Mouse (Mus musculus): ENCODE data around the gene Chrne. TPM values are rescaled to one million over a fixed set of nuclear protein-coding genes. Genes with fewer than 3 reads are reported as not detected.

The Chrne gene
- not detected in 2 replicates for polyA plus RNA-seq (2015; fragmentation: Nextera tagmentation; extraction: Ambion mirVana)

DNA sequence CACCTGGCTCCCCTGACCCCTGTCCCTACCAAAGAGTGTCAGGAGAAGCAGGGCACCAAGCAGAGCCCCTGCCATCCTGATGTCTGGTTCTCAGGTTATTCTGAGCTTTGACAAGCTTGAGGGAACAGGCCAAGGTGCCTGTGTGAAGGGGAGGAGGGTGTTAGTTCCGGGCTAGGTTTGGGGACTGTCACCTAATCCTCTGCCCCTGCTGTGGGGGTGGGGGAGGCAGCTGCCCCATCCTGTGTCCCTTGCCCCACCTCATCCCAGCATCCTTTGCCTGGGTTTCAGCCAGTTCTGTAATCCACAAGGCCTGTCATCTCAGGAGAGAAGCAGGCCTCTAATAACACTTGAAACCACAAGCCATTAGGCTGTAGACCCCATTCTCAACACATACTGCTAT, at the start of gene Chrne:
Gene Chrne, minus strand, starts transcription at position 116 of the 400 bp plus-strand sequence.
- Histone ChIP-seq H3K9ac (no peak within 1 kb of the TSS), H3K9me3 (no peaks in the 10 kb centered on the region), H3K4me1 (replicated peaks) (peaks cover 12% of the 10 kb centered on the region), H3K36me3 (no peaks in the 10 kb centered on the region), H3K27me3 (peaks cover 22% of the 10 kb centered on the region), H3K27ac (no peak within 1 kb of the TSS), H3K4me2 (no peak within 1 kb of the TSS), H3K4me3 (no peak within 1 kb of the TSS)
- WGBS: 47% methylated on average over 1 of the region's 1 CpGs
- no peak for ATAC-seq (ENCODE audit: low FRiP score)

DNA sequence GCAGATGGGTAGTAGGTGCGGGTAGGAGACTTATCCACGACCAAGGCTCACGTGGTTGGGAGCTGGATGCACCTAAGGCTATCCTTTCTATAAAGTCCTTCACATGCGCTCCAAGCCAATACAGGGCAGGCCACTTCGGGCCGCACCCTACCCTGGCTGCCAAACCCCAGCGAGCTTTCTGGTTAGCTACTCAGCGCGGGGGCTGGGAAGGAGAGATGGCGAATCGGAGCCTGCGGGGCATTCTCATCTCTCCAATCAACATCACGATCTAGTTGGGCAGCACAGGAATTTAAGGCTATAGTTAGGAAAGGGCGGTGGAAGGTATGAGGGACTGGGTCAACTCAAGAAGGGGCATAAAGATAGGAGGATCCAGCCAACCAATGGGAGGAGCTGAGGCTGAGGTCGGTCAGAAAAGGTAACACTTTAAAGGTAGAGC, 49.3 kb upstream of the Chrne start:
- no peaks in the 10 kb centered on the region for H3K9me3 ChIP-seq
- ATAC-seq (ENCODE audit: low FRiP score): peak; percentile 44; the same call in 1 of the 2 replicates
- H3K4me1 ChIP-seq (replicated peaks): peaks cover 39% of the 10 kb centered on the region
- peak overlapping the region; percentile 80 for H3K9ac ChIP-seq
- H3K4me2 ChIP-seq: peak overlapping the region; percentile 91
- H3K27me3 ChIP-seq: no peaks in the 10 kb centered on the region
- H3K27ac ChIP-seq: peak overlapping the region; percentile 92
- peaks cover 47% of the 10 kb centered on the region for H3K36me3 ChIP-seq
- H3K4me3 ChIP-seq: peak overlapping the region; percentile 66
- WGBS: under 1% methylated on average over 15 of the region's 15 CpGs

DNA sequence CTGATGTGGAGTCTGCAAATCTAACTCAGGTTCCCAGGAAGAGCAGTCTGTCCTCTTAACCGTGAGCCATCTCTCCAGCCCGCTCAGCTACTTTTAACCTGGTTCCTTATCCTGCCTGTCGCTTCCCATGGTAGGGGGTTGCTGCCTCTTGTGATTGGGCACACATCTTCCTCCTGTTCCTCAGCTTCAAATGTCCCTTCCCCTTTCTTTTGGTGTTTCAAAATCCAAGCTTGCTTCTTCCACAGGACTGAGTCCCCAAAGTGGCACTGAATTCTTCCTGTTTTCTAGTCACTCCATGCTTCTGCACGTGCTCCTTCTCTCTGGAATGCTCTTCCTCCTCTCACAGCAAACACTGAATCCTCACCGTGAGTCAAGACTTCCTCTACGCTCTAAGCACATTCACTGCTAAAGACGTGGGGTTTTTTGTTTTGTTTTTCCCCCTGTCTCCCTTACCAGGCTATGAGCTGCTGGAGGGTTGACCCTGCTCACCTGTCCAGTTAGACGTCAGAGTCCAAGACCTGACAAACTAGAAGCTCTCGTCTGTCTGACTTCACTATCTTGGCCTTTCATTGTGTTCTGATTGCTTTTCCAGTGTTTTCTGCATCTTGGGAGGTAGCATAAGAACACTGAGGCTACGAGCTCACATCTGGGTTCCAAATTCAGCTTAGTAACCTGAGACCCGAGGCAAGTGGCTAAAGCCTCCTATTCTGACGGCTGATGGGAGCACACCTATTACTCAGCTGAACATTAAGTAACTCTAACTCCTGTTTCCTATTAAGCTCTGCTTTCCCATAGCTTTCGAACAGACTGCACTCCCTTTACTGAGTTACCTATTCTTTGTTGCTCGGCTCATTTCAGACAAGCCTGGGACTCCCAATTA, 48.5 kb upstream of the Chrne start:
- peak overlapping the region; percentile 80 for H3K9ac ChIP-seq
- H3K9me3 ChIP-seq: no peaks in the 10 kb centered on the region
- no peaks in the 10 kb centered on the region for H3K27me3 ChIP-seq
- peak overlapping the region; percentile 66 for H3K4me3 ChIP-seq
- WGBS: 83% methylated on average over 14 of the region's 14 CpGs
- H3K4me2 ChIP-seq: peak overlapping the region; percentile 91
- no peak for ATAC-seq (ENCODE audit: low FRiP score)
- H3K27ac ChIP-seq: peak overlapping the region; percentile 92
- H3K36me3 ChIP-seq: peaks cover 51% of the 10 kb centered on the region
- H3K4me1 ChIP-seq (replicated peaks): peaks cover 39% of the 10 kb centered on the region

DNA sequence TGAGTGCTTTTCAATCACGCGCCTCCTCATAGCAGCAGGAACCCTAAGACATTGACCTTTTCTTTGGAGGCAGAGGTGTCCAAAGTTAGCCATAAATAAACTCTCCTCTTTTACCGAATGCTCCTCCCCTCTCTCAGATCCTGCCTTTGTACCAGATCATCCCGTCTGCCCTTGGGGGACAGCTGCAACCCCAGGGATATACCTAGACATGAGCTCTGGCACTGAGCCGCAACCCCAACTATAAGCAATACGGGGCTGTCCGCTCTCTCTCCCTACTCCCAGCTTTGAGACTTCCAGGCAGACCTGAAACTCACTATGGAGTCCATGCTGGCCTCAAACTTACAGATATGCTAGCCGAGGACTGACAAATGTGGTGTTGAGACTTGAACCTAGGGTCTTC, 47.7 kb upstream of the Chrne start:
- no peak overlapping the region for H3K4me2 ChIP-seq
- no peaks in the 10 kb centered on the region for H3K9me3 ChIP-seq
- peaks cover 38% of the 10 kb centered on the region for H3K4me1 ChIP-seq (replicated peaks)
- no peak overlapping the region for H3K27ac ChIP-seq
- WGBS: 94% methylated on average over 8 of the region's 8 CpGs
- no peak for ATAC-seq (ENCODE audit: low FRiP score)
- H3K36me3 ChIP-seq: peaks cover 51% of the 10 kb centered on the region
- H3K9ac ChIP-seq: no peak overlapping the region
- no peak overlapping the region for H3K4me3 ChIP-seq
- H3K27me3 ChIP-seq: no peaks in the 10 kb centered on the region

DNA sequence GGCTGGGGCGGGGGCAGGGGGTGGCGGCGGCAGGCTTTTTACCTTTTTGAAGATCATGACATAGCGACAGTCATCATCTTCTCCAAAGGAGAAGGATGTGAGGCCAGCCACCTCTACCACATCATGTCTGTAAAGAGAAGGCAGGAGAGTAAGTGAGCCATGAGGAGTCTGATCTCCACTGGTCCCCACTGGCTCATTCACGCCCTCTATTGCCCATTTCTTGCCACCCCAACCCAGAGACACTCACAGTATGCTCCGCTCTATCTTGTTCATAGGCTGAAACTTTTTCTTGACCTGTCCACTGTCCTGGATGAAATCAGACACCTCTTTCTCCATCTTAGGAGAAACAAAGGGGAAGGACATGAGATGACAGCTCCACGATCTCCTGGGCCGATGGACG, 45.7 kb upstream of the Chrne start:
- no peak overlapping the region for H3K4me3 ChIP-seq
- 94% methylated on average over 9 of the region's 9 CpGs for WGBS
- H3K9ac ChIP-seq: no peak overlapping the region
- H3K9me3 ChIP-seq: no peaks in the 10 kb centered on the region
- no peak overlapping the region for H3K4me2 ChIP-seq
- H3K27me3 ChIP-seq: no peaks in the 10 kb centered on the region
- ATAC-seq (ENCODE audit: low FRiP score): no peak
- H3K4me1 ChIP-seq (replicated peaks): peaks cover 19% of the 10 kb centered on the region
- peaks cover 58% of the 10 kb centered on the region for H3K36me3 ChIP-seq
- H3K27ac ChIP-seq: no peak overlapping the region

DNA sequence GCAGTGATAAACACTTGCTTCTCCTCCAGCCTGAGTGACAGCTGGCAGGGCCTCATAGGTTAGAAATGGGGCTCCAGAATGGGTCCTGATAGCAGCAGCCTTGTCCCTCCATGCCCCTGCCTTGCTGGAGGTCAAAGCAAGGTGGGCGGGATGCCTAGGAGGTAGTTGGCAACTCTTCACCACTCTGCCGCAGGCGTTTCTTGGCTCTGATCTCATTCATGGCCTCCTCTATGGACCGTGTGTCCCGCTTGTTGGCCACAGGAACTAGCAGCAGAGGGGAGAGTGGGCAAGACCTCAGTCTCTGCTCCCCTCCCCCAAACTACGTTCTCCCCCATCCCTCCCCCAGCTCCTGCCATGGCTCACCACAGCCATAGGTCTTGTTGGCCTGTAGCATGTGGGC, 44.9 kb upstream of the Chrne start:
- H3K9me3 ChIP-seq: no peaks in the 10 kb centered on the region
- H3K36me3 ChIP-seq: peaks cover 63% of the 10 kb centered on the region
- no peak overlapping the region for H3K4me2 ChIP-seq
- H3K4me3 ChIP-seq: no peak overlapping the region
- no peaks in the 10 kb centered on the region for H3K27me3 ChIP-seq
- peaks cover 19% of the 10 kb centered on the region for H3K4me1 ChIP-seq (replicated peaks)
- no peak for ATAC-seq (ENCODE audit: low FRiP score)
- 93% methylated on average over 6 of the region's 6 CpGs for WGBS
- H3K9ac ChIP-seq: no peak overlapping the region
- H3K27ac ChIP-seq: no peak overlapping the region

DNA sequence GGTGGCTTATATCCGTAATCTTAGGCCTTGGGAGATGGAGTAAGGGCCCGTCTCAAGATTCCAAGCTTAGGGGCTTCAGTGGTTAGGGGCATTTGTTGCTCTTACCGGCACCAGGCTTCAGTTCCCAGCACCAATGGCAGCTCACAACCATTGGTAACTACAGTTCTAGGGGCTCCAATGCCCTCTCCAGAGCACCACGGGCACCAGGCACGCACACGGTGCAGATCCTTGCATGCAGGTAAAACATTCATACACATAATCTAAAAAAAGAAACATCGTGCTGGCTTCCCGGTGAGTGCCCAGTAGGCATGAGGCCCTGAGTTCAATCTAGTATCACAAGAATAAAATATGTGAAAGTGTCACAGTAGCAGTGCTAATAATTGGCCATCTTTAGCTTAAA, 44.1 kb upstream of the Chrne start:
- Histone ChIP-seq H3K4me1 (replicated peaks) (peaks cover 16% of the 10 kb centered on the region), H3K27me3 (no peaks in the 10 kb centered on the region), H3K4me3 (no peak overlapping the region), H3K36me3 (peaks cover 63% of the 10 kb centered on the region), H3K9ac (no peak overlapping the region), H3K27ac (no peak overlapping the region), H3K4me2 (no peak overlapping the region), H3K9me3 (no peaks in the 10 kb centered on the region)
- ATAC-seq (ENCODE audit: low FRiP score): no peak
- WGBS: 97% methylated on average over 8 of the region's 8 CpGs

DNA sequence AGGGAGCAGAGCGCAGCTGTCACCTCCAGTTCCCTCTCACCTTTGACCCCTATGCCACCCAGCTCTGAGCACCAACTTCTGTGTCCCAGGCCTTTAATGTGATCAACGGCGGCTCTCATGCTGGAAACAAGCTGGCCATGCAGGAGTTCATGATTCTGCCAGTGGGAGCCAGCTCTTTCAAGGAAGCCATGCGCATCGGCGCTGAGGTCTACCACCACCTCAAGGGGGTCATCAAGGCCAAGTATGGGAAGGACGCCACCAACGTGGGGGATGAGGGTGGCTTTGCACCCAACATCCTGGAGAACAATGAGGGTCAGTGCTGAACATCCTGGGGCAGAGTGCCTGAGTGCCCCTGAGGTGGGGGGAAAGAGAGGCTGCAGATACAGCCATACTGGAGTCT, 41.6 kb upstream of the Chrne start:
- Histone ChIP-seq H3K27ac (no peak overlapping the region), H3K4me2 (no peak overlapping the region), H3K4me1 (replicated peaks) (peaks cover 15% of the 10 kb centered on the region), H3K9ac (no peak overlapping the region), H3K36me3 (peaks cover 56% of the 10 kb centered on the region), H3K27me3 (0 out of 2 replicates have a peak, but pooled peaks cover 4% of the 10 kb centered on the region), H3K9me3 (no peaks in the 10 kb centered on the region), H3K4me3 (no peak overlapping the region)
- 88% methylated on average over 8 of the region's 8 CpGs for WGBS
- no peak for ATAC-seq (ENCODE audit: low FRiP score)

DNA sequence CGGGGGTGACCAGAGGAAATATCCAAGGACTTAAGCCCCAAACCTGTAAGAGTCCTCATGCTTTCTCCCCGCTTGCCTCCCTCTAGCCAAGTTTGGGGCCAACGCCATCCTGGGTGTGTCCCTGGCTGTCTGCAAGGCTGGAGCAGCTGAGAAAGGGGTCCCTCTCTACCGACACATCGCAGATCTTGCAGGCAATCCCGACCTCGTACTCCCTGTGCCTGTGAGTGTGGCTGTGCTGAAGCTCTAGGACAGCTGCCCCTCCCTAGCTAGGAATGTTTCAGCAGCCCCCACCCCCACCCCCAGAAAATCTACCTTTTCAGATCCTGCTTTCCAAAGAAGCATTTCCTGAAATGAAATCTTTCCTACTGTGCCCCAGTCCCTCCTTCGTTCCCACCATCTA, 39.9 kb upstream of the Chrne start:
- H3K9ac ChIP-seq: no peak overlapping the region
- H3K9me3 ChIP-seq: no peaks in the 10 kb centered on the region
- 78% methylated on average over 8 of the region's 8 CpGs for WGBS
- H3K27me3 ChIP-seq: 0 out of 2 replicates have a peak, but pooled peaks cover 4% of the 10 kb centered on the region
- H3K27ac ChIP-seq: no peak overlapping the region
- H3K36me3 ChIP-seq: peaks cover 40% of the 10 kb centered on the region
- ATAC-seq (ENCODE audit: low FRiP score): no peak
- H3K4me3 ChIP-seq: no peak overlapping the region
- H3K4me2 ChIP-seq: no peak overlapping the region
- H3K4me1 ChIP-seq (replicated peaks): peaks cover 21% of the 10 kb centered on the region

DNA sequence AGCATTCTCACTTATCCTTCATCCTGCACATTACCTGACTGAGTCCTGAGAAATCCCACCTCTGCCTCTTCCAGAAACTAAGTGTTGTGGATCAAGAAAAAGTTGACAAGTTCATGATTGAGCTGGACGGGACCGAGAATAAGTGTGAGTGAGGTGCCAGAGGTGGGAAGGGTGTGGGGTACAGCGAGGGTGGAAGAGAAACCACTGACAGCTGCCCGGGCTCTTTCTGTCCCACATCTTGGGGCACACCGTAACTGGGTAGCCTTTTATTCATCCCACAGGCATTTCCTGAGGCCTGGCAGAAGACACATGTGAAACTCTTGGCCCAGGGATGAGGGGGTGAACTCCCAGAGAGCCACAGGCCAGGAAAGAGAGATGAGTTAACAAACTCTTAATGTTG, 39.5 kb upstream of the Chrne start:
- Histone ChIP-seq H3K27me3 (0 out of 2 replicates have a peak, but pooled peaks cover 4% of the 10 kb centered on the region), H3K4me1 (replicated peaks) (peaks cover 21% of the 10 kb centered on the region), H3K4me2 (no peak overlapping the region), H3K4me3 (no peak overlapping the region), H3K27ac (no peak overlapping the region), H3K9me3 (no peaks in the 10 kb centered on the region), H3K9ac (no peak overlapping the region), H3K36me3 (peaks cover 36% of the 10 kb centered on the region)
- WGBS: 89% methylated on average over 5 of the region's 5 CpGs
- no peak for ATAC-seq (ENCODE audit: low FRiP score)

DNA sequence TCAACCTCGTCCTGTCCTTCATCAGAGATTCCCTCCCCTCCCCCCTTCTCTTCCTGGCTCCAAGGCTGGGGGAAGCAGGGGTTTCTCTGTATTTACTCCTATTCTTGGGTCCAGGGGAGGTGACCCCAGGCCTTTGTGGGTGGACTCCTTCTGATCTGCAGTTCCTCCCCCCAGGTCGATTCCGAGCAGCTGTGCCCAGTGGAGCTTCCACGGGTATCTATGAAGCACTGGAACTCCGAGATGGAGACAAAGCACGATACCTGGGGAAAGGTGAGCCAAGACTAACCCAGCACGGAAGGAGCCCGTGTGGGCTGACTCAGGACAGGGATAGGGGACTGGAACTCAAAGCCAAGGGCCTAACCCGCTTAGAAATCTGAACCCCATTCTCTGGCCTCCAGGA, 39.0 kb upstream of the Chrne start:
- Histone ChIP-seq H3K27ac (no peak overlapping the region), H3K36me3 (peaks cover 31% of the 10 kb centered on the region), H3K9me3 (no peaks in the 10 kb centered on the region), H3K4me2 (no peak overlapping the region), H3K27me3 (0 out of 2 replicates have a peak, but pooled peaks cover 4% of the 10 kb centered on the region), H3K9ac (no peak overlapping the region), H3K4me1 (replicated peaks) (peaks cover 26% of the 10 kb centered on the region), H3K4me3 (no peak overlapping the region)
- no peak for ATAC-seq (ENCODE audit: low FRiP score)
- WGBS: 69% methylated on average over 9 of the region's 9 CpGs

DNA sequence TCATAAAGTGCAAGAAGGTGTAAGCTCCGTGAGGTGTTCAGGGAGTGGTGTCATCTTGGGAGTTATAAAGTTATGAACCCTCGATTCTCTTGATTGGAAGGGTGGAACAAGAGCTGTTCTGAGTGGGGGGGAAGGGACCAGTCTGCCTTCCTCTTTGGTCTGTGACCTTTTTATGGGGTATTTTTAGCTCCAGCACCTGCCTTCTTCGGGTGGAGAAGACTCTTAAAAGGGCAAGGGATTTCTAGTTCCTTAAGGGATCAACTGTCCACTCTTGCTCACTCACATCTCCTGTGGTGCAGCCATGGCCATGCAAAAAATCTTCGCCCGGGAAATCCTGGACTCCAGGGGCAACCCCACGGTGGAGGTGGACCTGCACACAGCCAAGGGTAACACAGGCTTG, 38.6 kb upstream of the Chrne start:
- H3K9ac ChIP-seq: no peak overlapping the region

More for the DNA sequence above, 38.6 kb upstream of the Chrne start:
- no peak overlapping the region for H3K27ac ChIP-seq
- peaks cover 29% of the 10 kb centered on the region for H3K36me3 ChIP-seq
- H3K9me3 ChIP-seq: no peaks in the 10 kb centered on the region
- peaks cover 31% of the 10 kb centered on the region for H3K4me1 ChIP-seq (replicated peaks)
- H3K4me3 ChIP-seq: no peak overlapping the region
- WGBS: 60% methylated on average over 6 of the region's 6 CpGs
- ATAC-seq (ENCODE audit: low FRiP score): no peak
- H3K27me3 ChIP-seq: 0 out of 2 replicates have a peak, but pooled peaks cover 4% of the 10 kb centered on the region
- H3K4me2 ChIP-seq: no peak overlapping the region
